Mouse (Mus musculus) adrenal gland, postnatal 25 days (tissue): ENCODE data around the gene Evi5. TPM values are rescaled to one million over a fixed set of nuclear protein-coding genes. Genes with fewer than 3 reads are reported as not detected.

Experiments
- DNase-seq: peaks from one replicate; pipeline ENCODE4 v3.0.0; 2021; ENCODE audit warnings: mixed read lengths
- total RNA-seq: library from RNA; stranded (reverse); gene quantifications from 2 replicates; pipeline ENCODE4 v1.2.3, GENCODE M21; 2021

Evi5 gene
- total RNA-seq, 1 experiment from 2014 or later, result 63.0 TPM

- no peak for DNase-seq
Observed at GRCm38 (mm10) chr5:107801234-107801633, 73.7 kb downstream of the Evi5 start.

DNA sequence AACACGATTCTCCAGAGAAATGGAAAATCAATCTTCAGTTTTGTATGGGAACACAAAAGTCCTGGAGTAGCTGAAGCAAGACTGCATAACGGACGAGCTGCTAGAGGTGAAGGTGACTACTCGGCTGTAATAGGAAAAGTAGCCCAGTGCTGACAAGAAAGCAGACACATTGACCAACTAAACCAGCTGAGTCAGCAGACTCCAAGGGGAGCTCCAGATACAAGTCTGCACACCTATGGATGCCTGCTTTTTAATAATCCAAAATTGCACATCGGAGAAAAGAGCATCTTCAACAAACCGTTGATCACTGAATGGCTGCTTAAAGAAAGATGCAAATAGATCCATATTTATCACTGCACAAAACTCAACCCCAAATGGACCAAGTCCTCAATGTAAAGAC lies 76.6 kb downstream of the Evi5 start:
- no peak for DNase-seq

DNA sequence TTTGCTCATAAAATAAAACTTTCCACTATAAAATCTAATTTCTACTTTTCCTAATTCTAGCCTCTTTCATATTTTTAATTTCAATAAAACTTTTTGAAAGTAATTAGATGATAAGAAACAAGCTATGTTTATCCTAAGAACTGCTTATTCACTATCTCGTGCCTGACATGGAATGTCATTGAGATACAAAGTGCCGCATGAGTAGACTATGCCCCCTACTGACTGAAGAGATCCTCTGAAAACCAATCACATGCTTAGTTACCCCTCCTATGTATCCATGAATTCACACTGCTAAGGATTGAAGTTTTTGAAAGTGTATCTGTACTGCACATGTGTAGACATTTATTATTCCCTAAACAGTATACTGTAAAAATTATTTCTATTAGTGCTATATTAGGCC lies 81.0 kb downstream of the Evi5 start:
- DNase-seq, result no peak

DNA sequence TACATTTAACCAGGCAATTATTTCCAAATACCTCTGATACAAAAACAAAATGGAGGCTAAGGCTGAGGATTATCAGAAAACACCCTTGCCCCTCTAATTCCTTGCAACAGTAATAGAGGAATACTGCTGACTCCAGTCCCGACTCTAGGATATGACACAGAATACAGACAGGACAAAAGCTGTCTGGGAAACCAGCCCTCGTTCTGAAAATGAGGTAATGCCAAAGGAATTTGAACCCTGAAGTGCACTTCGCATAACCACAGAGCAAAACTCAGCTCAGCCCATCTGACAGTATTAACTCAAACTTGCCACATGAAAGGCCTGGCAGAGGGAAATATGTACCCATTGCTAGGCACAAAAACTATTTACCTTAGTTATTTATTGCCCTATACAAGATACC lies 81.6 kb downstream of the Evi5 start:
- DNase-seq, result no peak

DNA sequence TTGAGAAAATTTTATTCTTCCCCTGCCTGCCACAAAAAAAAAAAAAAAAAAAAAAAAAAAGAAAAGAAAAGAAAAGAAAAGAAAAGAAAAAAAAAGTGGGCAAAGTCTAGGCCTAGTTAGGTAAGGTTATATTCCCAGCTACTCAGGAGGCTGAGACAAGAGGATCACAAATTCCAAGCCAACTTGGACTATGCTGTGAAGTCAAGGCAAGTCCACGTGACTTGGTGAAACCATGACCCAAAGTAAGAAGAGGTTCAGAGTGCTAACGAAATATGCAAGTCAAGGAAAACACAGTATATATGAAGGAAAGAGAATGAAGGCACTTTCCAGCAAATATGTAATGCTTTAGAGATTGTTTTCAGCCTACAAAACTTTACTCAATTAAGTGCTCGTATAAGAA lies 82.4 kb downstream of the Evi5 start:
- DNase-seq, result no peak

GRCm38 (mm10) chr5:107791966-107792365 lies 82.9 kb downstream of the Evi5 start:
- no peak for DNase-seq

DNA sequence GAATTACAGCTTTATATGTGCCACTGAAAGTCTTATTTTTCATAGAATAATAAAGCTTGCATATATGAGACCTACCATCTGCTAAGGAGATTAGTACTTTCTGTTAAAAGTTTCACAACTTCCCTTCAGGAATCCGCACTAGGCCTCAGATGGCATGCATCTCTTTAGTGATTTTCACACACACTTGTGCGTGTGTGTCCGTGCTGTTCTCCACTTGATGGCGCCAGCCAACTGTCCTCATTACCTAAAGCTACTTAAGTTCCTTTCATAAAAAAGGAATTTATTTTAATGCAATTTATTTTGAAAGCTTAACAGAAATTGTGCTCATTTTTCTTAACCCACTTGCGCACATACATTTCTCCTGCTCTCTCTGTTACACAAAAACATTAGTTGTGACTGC lies 85.4 kb downstream of the Evi5 start:
- DNase-seq, result no peak

DNA sequence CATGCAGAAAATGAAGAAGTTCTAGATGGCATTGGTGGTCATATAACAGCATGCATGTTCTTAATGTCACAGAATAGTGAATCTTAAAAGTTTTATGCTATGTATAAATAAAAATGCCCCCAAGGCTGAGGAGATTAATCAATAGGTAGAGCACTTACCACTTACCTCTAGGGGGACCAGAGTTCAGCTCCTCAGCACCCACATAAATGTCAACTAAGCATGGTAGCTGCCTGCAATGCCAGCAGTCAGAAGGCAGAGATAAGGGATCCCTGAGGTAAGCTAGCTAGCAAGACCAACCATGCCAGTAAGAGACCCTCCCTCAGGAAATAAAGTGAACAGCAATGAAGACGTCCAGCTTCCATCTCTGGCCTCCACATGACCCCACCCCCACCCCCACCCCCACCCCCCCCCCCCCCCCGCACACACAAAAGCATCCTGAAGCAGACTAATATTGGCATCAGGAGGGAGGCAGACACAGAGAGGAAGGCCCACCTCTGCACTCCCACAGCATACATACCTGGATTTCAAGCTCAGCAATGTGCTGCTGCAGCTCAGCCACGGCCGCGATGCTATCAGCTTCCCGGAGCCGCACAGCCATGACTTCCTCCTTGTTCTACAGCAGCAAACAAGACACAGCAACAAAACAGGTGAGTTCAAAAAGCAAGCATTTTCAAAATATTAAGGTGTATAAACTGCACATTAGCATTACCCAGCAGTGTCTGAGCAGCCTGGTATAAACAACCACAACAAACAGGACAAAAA lies 87.0 kb downstream of the Evi5 start:
- no peak for DNase-seq

DNA sequence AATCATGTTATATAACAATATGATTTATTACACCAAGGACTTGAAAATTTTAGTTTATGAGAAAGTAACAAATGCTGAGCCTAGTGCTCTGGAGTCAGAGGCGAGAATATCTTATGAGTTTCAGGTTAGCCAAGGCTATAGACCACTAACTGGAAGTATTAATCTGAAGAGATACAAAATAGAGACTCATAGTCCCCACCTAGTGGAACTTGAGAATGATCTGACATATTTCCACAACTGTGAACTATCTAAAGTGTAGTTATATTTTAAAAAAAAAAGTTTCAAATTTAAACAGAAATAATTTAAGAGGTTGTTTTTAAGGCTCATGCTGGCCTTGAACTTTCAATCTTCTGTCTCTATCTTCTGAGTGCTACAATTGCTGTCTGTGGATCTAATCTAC lies 92.5 kb downstream of the Evi5 start:
- no peak for DNase-seq

DNA sequence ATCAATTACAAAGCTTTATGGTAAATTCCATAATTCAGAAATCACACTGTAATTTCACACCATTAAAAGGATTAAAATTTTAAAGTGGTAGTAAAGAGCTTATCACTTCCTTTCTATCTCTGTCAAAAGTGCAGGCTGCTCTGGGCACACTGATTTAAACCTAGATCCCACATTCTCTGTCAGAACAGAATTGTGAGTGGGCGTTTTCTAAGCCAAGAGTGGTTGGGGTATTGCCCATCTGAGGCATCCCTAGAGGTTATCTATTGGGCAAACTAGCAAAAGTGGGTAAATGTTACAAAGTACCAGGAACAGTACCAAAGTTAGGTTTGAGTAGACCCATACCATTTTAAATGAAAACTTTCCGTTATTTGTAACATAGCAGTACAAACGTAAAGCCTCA lies 96.1 kb downstream of the Evi5 start:
- DNase-seq, result no peak

GRCm38 (mm10) chr5:107777545-107777830 lies 97.4 kb downstream of the Evi5 start:
- DNase-seq, result no peak

GRCm38 (mm10) chr5:107776777-107777544 lies 97.9 kb downstream of the Evi5 start:
- no peak for DNase-seq

DNA sequence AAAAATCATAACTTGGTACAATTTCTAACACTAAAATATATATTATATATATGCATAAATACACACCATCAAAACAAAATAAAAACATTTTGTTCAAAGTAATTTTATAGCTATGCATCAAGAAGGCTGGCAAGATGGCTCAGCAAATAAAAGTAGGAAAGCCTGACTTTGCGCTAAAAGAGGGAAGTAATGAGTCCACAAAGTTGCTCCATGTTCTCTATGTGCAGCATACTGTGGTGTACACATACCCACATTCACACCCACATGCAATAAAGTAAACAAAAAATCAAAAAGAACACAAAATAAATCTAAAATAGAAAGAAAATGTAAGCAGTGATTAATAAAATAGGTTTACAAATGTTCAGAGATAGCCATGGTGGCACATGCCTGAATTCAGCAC lies 99.0 kb downstream of the Evi5 start:
- DNase-seq, result no peak

DNA sequence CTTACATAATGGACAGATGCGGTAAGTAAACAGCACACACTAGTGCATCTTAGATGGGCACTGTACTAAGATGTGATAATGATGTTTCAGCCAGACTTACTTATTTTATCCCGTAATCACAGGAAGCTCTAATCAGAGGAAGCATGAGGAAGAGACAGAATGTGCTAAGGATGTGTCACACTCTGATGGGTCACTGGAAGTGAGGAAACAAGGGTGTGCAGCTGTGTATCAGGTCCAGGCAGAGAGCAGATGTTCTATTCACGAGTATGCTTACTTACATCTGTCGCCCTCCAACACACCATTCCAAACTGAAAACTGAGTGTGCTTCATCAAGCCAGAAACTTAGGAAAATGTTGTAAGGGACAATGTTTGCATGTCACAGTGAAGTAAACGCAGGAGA lies 102.9 kb downstream of the Evi5 start:
- DNase-seq, result no peak

- DNase-seq, result no peak
Observed at GRCm38 (mm10) chr5:107768224-107768623, 106.7 kb downstream of the Evi5 start.

DNA sequence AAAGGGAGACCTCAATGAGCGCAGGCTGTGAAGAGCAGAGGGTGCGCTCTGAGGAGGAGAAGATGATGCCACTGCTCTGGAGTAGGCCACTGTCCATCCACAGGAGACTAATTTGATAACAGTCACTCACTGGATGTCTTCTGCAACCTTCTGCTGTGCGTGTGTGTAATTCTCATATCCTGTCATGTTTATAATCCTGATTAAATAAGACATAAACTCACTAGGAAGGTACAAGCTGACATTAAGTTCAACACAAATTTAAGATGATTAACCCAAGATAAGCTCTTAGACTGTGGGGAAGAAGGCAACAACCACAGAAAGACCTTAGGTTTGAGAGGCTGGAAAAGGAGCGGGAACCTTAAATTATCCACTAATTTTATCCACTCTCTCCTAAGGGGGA lies 109.0 kb downstream of the Evi5 start:
- no peak for DNase-seq

GRCm38 (mm10) chr5:107764486-107764885 lies 110.4 kb downstream of the Evi5 start:
- DNase-seq, result no peak

- no peak for DNase-seq
Observed at GRCm38 (mm10) chr5:107763674-107764073, 111.2 kb downstream of the Evi5 start.

DNA sequence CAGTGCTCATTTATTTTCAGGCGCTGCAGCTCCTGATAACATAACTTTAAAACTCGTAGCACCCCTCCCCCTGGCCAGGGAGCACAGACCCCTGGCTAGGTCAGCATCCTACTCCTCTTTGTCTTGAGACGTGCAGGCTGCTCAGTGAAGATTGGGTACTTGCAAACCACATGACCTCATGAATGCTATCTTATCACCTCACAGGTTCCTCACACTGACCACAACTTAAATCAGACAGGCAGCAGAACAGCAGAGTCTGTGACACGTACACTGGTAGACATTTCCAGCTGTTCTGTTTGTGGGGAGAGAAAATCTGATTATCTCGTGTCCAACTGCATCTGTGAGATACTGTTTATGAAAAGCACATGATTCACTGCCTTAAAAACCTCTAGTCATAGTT lies 115.8 kb downstream of the Evi5 start:
- no peak for DNase-seq

- DNase-seq, result no peak
Observed at GRCm38 (mm10) chr5:107756072-107756471, 118.8 kb downstream of the Evi5 start.

DNA sequence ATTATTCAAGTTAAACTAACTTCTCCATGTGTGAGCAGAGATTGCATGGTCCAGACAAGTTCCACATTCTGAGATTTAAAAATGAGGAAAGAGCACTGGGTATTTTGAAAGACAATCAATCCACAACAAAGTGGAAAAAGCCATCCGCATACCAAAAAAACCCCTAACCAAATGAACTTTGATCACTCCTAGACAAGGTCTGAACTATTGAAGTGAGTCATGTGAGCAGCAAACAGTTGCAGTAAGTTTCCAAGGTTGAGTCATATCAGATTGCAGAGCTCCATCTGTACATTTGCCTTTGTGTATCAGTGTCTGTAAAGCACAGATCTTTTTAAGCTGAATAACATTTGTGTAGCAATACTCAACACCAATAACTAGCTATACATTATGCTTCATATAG lies 120.2 kb downstream of the Evi5 start:
- no peak for DNase-seq

DNA sequence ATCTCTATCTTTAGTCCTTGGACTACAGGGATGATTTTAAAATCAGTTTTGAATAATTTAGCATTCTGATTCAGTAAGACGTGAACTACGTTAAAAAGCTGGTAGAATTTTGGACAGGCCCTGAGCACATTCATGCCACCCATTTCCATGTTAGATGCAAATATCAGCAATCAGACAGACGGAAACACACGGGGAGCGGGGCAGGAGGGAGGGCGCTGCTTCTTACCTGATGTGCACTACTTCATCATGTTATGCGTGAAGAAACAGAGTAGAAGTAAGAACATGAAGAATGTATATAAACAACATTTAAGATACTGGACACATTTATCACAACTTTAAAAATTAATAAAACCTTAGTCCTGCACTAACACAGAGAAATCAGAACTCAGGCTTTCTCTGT lies 121.3 kb downstream of the Evi5 start:
- no peak for DNase-seq

DNA sequence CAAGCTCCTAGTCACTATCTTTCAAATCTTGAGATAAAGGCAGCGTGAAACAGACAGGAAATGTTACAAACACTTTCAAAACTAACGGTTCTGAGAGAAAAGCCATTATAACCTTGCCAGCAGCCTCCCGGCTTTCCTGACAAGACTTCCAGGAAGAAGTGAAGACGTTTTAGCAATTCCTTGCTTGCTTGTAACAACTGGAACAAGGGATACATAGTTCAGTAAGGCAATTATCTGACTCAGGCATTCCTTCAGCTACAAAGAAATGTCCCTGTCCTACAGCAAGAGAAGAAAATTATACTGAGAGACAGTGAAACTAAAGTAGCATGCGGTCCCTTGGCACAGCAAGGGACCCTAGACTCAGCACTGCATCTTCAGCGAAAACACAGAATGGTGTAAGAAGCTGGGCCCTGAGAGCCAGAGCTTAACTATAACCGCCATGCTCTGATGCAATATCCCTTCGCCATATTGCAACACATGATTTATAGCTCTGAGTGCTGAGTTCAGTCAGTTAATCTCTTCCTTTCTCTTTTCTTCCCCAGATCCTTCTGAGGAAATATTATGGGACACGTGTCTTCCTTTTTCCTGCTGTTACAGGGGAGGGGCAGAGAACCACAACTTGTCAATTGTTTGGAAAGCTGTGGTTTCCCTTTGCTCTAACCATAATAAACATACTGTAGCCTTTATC lies 125.5 kb downstream of the Evi5 start:
- DNase-seq, result no peak

DNA sequence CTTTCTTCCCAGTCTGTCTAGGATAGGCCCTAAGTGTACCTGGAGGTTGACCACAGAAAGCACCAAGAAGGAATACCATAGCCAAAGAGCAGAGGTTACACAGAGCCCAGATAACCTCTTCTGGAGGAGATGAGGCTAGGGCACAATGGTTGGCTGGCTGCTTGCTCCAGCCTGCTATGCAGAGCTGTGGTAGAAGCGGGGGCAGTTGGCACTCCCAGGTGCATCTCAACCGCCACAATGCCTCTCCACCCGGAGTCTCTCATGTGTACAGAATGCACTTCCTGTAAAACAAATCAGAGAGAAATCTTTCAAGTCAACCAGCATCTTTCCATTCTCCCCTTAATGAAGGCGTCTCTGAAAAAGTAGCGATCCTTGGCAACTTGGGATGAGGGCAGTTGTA lies 135.9 kb downstream of the Evi5 start:
- DNase-seq, result no peak
